Mouse (Mus musculus): Measurements from ENCODE around the gene Supt4a. TPM values are rescaled to one million over a fixed set of nuclear protein-coding genes. Genes with fewer than 3 reads are reported as not detected.

Supt4a gene
- total and polyA plus RNA-seq, 3 experiments, result 229 to 251 (median 241) TPM

DNA sequence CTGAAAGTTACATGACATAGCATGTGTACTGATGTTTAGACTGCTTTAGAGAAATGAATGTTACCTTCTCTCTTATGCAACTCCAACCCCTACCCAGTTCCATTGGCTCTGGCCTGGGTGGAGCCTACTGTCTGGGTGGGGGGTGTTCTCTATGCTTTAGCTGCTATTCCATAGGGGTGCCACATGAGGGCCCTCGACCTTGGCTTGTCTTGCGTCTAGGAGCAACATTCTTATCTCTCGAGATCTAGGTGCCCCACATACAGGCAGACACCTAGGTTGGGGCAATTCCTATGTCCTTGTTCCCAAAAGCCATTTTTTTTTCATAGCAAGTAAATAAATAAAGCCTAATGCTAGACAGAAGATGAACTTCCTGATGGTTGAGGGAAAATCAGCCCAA lies 22.3 kb downstream of the Supt4a start:
- Histone ChIP-seq H3K27ac (ENCODE audit: insufficient read depth, low read depth) (peak overlapping the region; percentile 66), H3K9me3 (replicated peaks; ENCODE audit: low read length) (peaks cover 7% of the 10 kb centered on the region), H3K4me3 (replicated peaks in 1 of 3; ENCODE audit: low read depth in 2 of 3, low read length in 2 of 3, poor library complexity in 1 of 3) (no peak overlapping the region), H3K79me2 (replicated peaks; ENCODE audit: control insufficient read depth, extremely low read depth, insufficient read depth, poor library complexity, severe bottlenecking) (peaks cover 21% of the 10 kb centered on the region), H3K4me1 (ENCODE audit: control insufficient read depth in 1 of 2, insufficient read depth in 2 of 2) (peaks cover 13 to 44% of the 10 kb centered on the region in 2 experiments; a peak in 3 of 4 replicates), H3K4me2 (ENCODE audit: insufficient read depth, low read depth, poor library complexity, severe bottlenecking) (peak overlapping the region; percentile 27), H3K9ac (ENCODE audit: insufficient read depth, low read depth) (peak overlapping the region; percentile 25; the same call in 1 of the 2 replicates), H3K36me3 (replicated peaks in 1 of 2; ENCODE audit: control insufficient read depth in 1 of 2, insufficient read depth in 1 of 2, low read length in 1 of 2) (peaks cover 28 to 48% of the 10 kb centered on the region in 2 experiments), H3K27me3 (replicated peaks) (no peaks in the 10 kb centered on the region)
- dilution Hi-C loops (cut with MboI; ENCODE audit: extremely low pct_ligation_motif_present, extremely low pct_unique_long_range_greater_than_20kb, low sequenced_read_pairs), result no loop called here
- DNase-seq (ENCODE audit: extremely low read depth), result no peak
- TF ChIP-seq GABPA (IDR thresholded peaks at IDR 0.05; ENCODE audit: insufficient replicate concordance, low read depth, low read length) (no peak), POLR2A (IDR thresholded peaks at IDR 0.05; ENCODE audit: low read depth, low read length) (peak; percentile 90), ETS1 (conservative IDR thresholded peaks at IDR 0.05; ENCODE audit: low read depth, low read length) (no peak), NRF1 (IDR thresholded peaks at IDR 0.05; ENCODE audit: low read depth, low read length) (no peak), TBP (conservative IDR thresholded peaks at IDR 0.05; ENCODE audit: low read depth, low read length) (peak; percentile 73), CTCF (conservative IDR thresholded peaks at IDR 0.05 in 1 of 2, IDR thresholded peaks at IDR 0.05 in 1 of 2; ENCODE audit: low read depth in 2 of 2, low read length in 2 of 2) (peak in 1 of 2 experiments; percentile 45; a peak in 1 of 4 replicates), PAX5 (IDR thresholded peaks at IDR 0.05; ENCODE audit: low read length) (no peak), MAX (IDR thresholded peaks at IDR 0.05; ENCODE audit: low read length) (no peak), ZC3H11A (IDR thresholded peaks at IDR 0.05; ENCODE audit: low read depth, low read length) (no peak), POLR2AphosphoS2 (IDR thresholded peaks at IDR 0.05; ENCODE audit: low read depth, low read length) (no peak), MYC (IDR thresholded peaks at IDR 0.05; ENCODE audit: low read depth, low read length) (no peak), CHD1 (IDR thresholded peaks at IDR 0.05; ENCODE audit: low read depth, low read length) (no peak), MAZ (IDR thresholded peaks at IDR 0.05; ENCODE audit: low read depth, low read length) (no peak), TCF12 (IDR thresholded peaks at IDR 0.05; ENCODE audit: low read depth, low read length) (no peak), JUND (conservative IDR thresholded peaks at IDR 0.05; ENCODE audit: low read depth, low read length) (no peak), ZKSCAN1 (IDR thresholded peaks at IDR 0.05; ENCODE audit: borderline replicate concordance, low read depth, low read length) (no peak), ZNF384 (IDR thresholded peaks at IDR 0.05; ENCODE audit: low read depth, low read length) (no peak), JUN (IDR thresholded peaks at IDR 0.05; ENCODE audit: insufficient read depth, low read depth, low read length) (no peak), ELF1 (IDR thresholded peaks at IDR 0.05; ENCODE audit: low read depth, low read length) (no peak), KAT2A (IDR thresholded peaks at IDR 0.05; ENCODE audit: insufficient replicate concordance, low read length) (no peak), ZMIZ1 (IDR thresholded peaks at IDR 0.05; ENCODE audit: low read depth, low read length) (no peak), USF1 (IDR thresholded peaks at IDR 0.05; ENCODE audit: low read depth, low read length) (no peak), USF2 (conservative IDR thresholded peaks at IDR 0.05; ENCODE audit: low read depth, low read length) (peak; percentile 45), HCFC1 (IDR thresholded peaks at IDR 0.05; ENCODE audit: low read depth, low read length) (no peak), SIN3A (IDR thresholded peaks at IDR 0.05; ENCODE audit: low read length) (no peak), IRF4 (IDR thresholded peaks at IDR 0.05; ENCODE audit: low read depth, low read length) (no peak), EP300 (IDR thresholded peaks at IDR 0.05; ENCODE audit: low read length) (no peak), MXI1 (IDR thresholded peaks at IDR 0.05; ENCODE audit: low read depth, low read length) (no peak), CHD2 (IDR thresholded peaks at IDR 0.05; ENCODE audit: low read length) (no peak), SMC3 (IDR thresholded peaks at IDR 0.05; ENCODE audit: low read depth, low read length) (no peak), E2F4 (IDR thresholded peaks at IDR 0.05; ENCODE audit: insufficient replicate concordance, low read depth, low read length) (no peak)
- in situ Hi-C loops (cut with MboI; ENCODE audit: low pct_ligation_motif_present, low pct_unique_long_range_greater_than_20kb, low sequenced_read_pairs), result no loop called here
